Mouse (Mus musculus): Measurements from ENCODE around the gene Bbs12. TPM values are rescaled to one million over a fixed set of nuclear protein-coding genes. Genes with fewer than 3 reads are reported as not detected.
A peak's percentile ranks its signal among the peaks of the same experiment; 100 is the strongest.

Bbs12 gene
- polyA plus RNA-seq, 1 experiment: 1.3 TPM

DNA sequence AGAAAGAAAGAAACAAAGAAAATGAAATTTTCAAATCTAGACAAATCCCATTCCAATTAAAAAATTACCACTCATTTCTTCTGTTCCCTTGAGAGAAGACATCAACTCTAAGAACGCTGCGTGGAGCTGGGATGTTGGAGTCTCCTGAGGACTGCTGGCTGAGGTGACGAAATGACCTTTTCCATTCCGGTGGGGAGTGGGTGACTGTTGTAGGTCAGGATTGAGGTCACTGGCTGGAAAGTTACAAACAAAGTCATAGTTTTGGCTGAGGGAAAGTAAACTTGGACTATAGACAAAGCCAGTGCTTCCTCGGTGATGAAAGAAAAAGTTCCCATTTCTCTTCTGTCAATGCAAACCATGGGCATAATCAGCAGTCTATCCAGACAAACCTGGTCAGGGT lies 30.5 kb downstream of the Bbs12 start:
- no peak for DNase-seq
- H3K4me1 ChIP-seq (ENCODE audit: control insufficient read depth, insufficient read depth, low read length): no peaks in the 10 kb centered on the region; the same call in 1 of the 2 replicates
- H3K4me3 ChIP-seq (replicated peaks; ENCODE audit: extremely low read depth, low read depth, low read length): no peak overlapping the region
- WGBS: 44% methylated on average over 5 of the region's 5 CpGs
- TF ChIP-seq CTCF (IDR thresholded peaks at IDR 0.05; ENCODE audit: insufficient read depth, low read length) (no peak), POLR2A (IDR thresholded peaks at IDR 0.05; ENCODE audit: borderline replicate concordance, extremely low read depth, low read depth, low read length) (no peak)

DNA sequence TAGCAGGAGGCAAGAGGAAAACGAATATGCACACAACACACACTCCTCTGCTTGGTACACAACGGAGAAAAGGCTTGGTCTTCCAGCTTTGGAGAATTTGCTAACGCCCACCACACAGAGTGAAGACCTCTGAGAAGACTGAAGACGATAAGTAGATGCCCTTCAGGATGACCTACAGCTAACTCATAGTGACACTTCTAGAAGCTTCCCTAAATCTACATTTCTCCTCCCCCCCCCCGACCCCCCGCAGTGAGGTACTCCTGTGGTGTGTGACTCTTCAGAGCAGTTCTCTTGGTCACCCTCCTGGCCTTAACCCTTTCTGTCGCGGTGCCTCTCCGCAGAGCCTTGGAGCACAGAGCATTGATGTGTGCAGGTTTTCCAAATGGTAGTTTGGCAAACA lies 35.3 kb downstream of the Bbs12 start:
- 37% methylated on average over 9 of the region's 9 CpGs for WGBS
- no peaks in the 10 kb centered on the region; the same call in 1 of the 2 replicates for H3K4me1 ChIP-seq (ENCODE audit: control insufficient read depth, insufficient read depth, low read length)
- no peak for DNase-seq
- H3K4me3 ChIP-seq (replicated peaks; ENCODE audit: extremely low read depth, low read depth, low read length): no peak overlapping the region
- TF ChIP-seq POLR2A (IDR thresholded peaks at IDR 0.05; ENCODE audit: borderline replicate concordance, extremely low read depth, low read depth, low read length): no peak
- no peak for TF ChIP-seq CTCF (IDR thresholded peaks at IDR 0.05; ENCODE audit: insufficient read depth, low read length)

GRCm38 (mm10) chr3:37348221-37349165 lies 36.1 kb downstream of the Bbs12 start, which contains the start of gene Fgf2:
Gene Fgf2 (plus strand): TSS chr3:37348346.
- WGBS: 1% methylated on average over 73 of the region's 75 CpGs
- peak; percentile 26 for DNase-seq
- TF ChIP-seq POLR2A (IDR thresholded peaks at IDR 0.05; ENCODE audit: borderline replicate concordance, extremely low read depth, low read depth, low read length): peak; percentile 30; the same call in 1 of the 2 replicates
- no peak for TF ChIP-seq CTCF (IDR thresholded peaks at IDR 0.05; ENCODE audit: insufficient read depth, low read length)
- Histone ChIP-seq H3K4me1 (ENCODE audit: control insufficient read depth, insufficient read depth, low read length) (no peaks in the 10 kb centered on the region; the same call in 1 of the 2 replicates), H3K4me3 (replicated peaks; ENCODE audit: extremely low read depth, low read depth, low read length) (peak within 1 kb of the TSS; percentile 42)

DNA sequence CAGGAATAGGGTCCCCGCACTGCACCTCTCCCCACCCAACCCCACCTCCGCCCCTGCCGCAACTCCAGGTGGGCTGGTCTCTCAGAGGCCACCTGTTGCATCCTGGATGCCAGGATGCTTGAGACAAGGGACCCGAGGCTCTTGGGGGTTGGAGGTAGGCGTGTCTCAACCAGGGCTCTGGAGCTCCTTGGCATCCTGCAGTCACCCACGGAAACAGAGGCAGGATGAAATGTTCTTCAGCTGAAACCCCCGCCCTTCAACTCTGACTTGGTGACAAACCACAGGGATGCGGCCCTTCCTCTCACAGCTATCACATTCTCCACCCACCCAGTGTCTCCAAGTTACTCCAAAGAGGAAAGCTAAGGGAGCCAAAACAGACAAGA lies 36.8 kb downstream of the Bbs12 start:
- Histone ChIP-seq H3K4me1 (ENCODE audit: control insufficient read depth, insufficient read depth, low read length) (no peaks in the 10 kb centered on the region), H3K4me3 (replicated peaks; ENCODE audit: extremely low read depth, low read depth, low read length) (peak overlapping the region; percentile 42)
- DNase-seq: no peak
- TF ChIP-seq POLR2A (IDR thresholded peaks at IDR 0.05; ENCODE audit: borderline replicate concordance, extremely low read depth, low read depth, low read length) (peak; percentile 24; the same call in 1 of the 2 replicates), CTCF (IDR thresholded peaks at IDR 0.05; ENCODE audit: insufficient read depth, low read length) (no peak)
- WGBS: 12% methylated on average over 8 of the region's 8 CpGs

DNA sequence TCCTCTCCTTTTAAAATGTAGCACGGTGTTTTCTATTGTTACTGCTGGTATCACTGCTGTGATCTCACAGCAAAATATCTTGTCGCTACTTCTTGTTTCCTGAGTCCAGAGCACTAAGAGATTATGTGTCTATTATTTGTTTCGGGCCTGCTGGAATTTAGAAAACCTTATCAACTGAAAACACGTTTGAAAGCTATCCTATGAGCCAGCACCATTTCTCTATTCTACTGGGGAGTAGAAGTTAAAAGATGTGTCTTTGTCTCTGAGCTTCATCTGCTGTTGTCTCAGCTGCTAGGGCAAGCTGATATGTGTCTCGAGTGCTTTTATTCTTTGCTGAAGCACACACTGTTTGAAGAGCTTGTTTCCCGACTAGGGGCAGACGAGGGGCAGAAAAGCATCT lies 38.0 kb downstream of the Bbs12 start:
- DNase-seq: no peak
- Histone ChIP-seq H3K4me1 (ENCODE audit: control insufficient read depth, insufficient read depth, low read length) (no peaks in the 10 kb centered on the region), H3K4me3 (replicated peaks; ENCODE audit: extremely low read depth, low read depth, low read length) (no peak overlapping the region)
- 42% methylated on average over 7 of the region's 7 CpGs for WGBS
- TF ChIP-seq POLR2A (IDR thresholded peaks at IDR 0.05; ENCODE audit: borderline replicate concordance, extremely low read depth, low read depth, low read length) (no peak), CTCF (IDR thresholded peaks at IDR 0.05; ENCODE audit: insufficient read depth, low read length) (no peak)

GRCm38 (mm10) chr3:37353951-37354481 lies 41.7 kb downstream of the Bbs12 start:
- H3K4me3 ChIP-seq (replicated peaks; ENCODE audit: extremely low read depth, low read depth, low read length): no peak overlapping the region
- no peaks in the 10 kb centered on the region for H3K4me1 ChIP-seq (ENCODE audit: control insufficient read depth, insufficient read depth, low read length)
- WGBS: 72% methylated on average over 10 of the region's 10 CpGs
- DNase-seq: no peak
- TF ChIP-seq POLR2A (IDR thresholded peaks at IDR 0.05; ENCODE audit: borderline replicate concordance, extremely low read depth, low read depth, low read length) (no peak), CTCF (IDR thresholded peaks at IDR 0.05; ENCODE audit: insufficient read depth, low read length) (no peak)

- no peak overlapping the region for H3K4me3 ChIP-seq (replicated peaks; ENCODE audit: extremely low read depth, low read depth, low read length)
- DNase-seq: no peak
- WGBS: 53% methylated on average over 1 of the region's 1 CpGs
- TF ChIP-seq POLR2A (IDR thresholded peaks at IDR 0.05; ENCODE audit: borderline replicate concordance, extremely low read depth, low read depth, low read length): no peak
- no peak for TF ChIP-seq CTCF (IDR thresholded peaks at IDR 0.05; ENCODE audit: insufficient read depth, low read length)
- H3K4me1 ChIP-seq (ENCODE audit: control insufficient read depth, insufficient read depth, low read length): no peaks in the 10 kb centered on the region
These were observed 42.4 kb downstream of the Bbs12 start for GRCm38 (mm10) chr3:37354737-37355136.

DNA sequence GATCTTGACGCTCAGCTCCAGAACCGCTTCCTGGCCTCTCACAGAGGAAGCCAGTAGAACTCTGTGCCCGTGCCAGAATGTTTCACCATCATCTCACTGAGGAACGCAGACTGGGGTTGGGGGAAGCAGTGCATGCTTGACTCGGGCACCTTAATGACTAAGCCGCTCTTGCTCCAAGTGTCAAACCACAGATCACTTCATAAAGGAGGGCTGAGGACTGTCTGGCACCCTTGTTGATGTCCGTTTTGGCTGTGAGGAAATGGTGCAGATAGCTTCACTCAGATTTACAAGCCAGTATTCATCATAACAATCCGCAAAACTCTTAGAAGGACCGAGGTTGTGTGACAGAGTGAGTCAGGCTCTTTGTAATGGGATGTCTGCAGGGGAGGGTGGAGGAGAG lies 48.4 kb downstream of the Bbs12 start:
- WGBS: 18% methylated on average over 9 of the region's 9 CpGs
- H3K4me3 ChIP-seq (replicated peaks; ENCODE audit: extremely low read depth, low read depth, low read length): no peak overlapping the region
- peaks cover 5% of the 10 kb centered on the region; the same call in 1 of the 2 replicates for H3K4me1 ChIP-seq (ENCODE audit: control insufficient read depth, insufficient read depth, low read length)
- TF ChIP-seq CTCF (IDR thresholded peaks at IDR 0.05; ENCODE audit: insufficient read depth, low read length) (no peak), POLR2A (IDR thresholded peaks at IDR 0.05; ENCODE audit: borderline replicate concordance, extremely low read depth, low read depth, low read length) (no peak)
- no peak for DNase-seq

- no peak for TF ChIP-seq POLR2A (IDR thresholded peaks at IDR 0.05; ENCODE audit: borderline replicate concordance, extremely low read depth, low read depth, low read length)
- no peak for TF ChIP-seq CTCF (IDR thresholded peaks at IDR 0.05; ENCODE audit: insufficient read depth, low read length)
- WGBS: 75% methylated on average over 4 of the region's 4 CpGs
These were observed 52.8 kb downstream of the Bbs12 start for GRCm38 (mm10) chr3:37365144-37365543.

More at GRCm38 (mm10) chr3:37365144-37365543, 52.8 kb downstream of the Bbs12 start:
- Histone ChIP-seq H3K4me1 (ENCODE audit: control insufficient read depth, insufficient read depth, low read length) (peaks cover 5% of the 10 kb centered on the region; the same call in 1 of the 2 replicates), H3K4me3 (replicated peaks; ENCODE audit: extremely low read depth, low read depth, low read length) (no peak overlapping the region)
- DNase-seq: no peak
